Mouse (Mus musculus): ENCODE data around the gene Fut8. TPM values are rescaled to one million over a fixed set of nuclear protein-coding genes. Genes with fewer than 3 reads are reported as not detected.

The Fut8 gene
- total RNA-seq, 2 experiments from 2014 or later: 75.6 to 76.8 TPM

GRCm38 (mm10) chr12:77466178-77466577 lies 228.3 kb downstream of the Fut8 start:
- no peak for DNase-seq (ENCODE audit: low spot score in 2 of 2)
- intact Hi-C loops (cut with DNase I): no loop called here

- intact Hi-C loops (cut with DNase I): no loop called here
These were observed 242.0 kb downstream of the Fut8 start for GRCm38 (mm10) chr12:77479931-77480330.

GRCm38 (mm10) chr12:77481153-77481552 lies 243.2 kb downstream of the Fut8 start:
- no peak for DNase-seq (ENCODE audit: low spot score in 2 of 2)
- intact Hi-C loops (cut with DNase I): no loop called here

More at GRCm38 (mm10) chr12:77479931-77480330, 242.0 kb downstream of the Fut8 start:
- no peak for DNase-seq (ENCODE audit: low spot score in 2 of 2)

- intact Hi-C loops (cut with DNase I): no loop called here
- DNase-seq (ENCODE audit: low spot score in 2 of 2): no peak
These were observed 243.9 kb downstream of the Fut8 start for GRCm38 (mm10) chr12:77481799-77482198.

GRCm38 (mm10) chr12:77483180-77483855 lies 245.4 kb downstream of the Fut8 start:
- intact Hi-C loops (cut with DNase I): no loop called here
- no peak for DNase-seq (ENCODE audit: low spot score in 2 of 2)

- intact Hi-C loops (cut with DNase I): no loop called here
- no peak for DNase-seq (ENCODE audit: low spot score in 2 of 2)
These were observed 246.8 kb downstream of the Fut8 start for GRCm38 (mm10) chr12:77484761-77485160.

- intact Hi-C loops (cut with DNase I): no loop called here
- DNase-seq (ENCODE audit: low spot score in 2 of 2): no peak
These were observed 253.6 kb downstream of the Fut8 start for GRCm38 (mm10) chr12:77491478-77491877.

- DNase-seq (ENCODE audit: low spot score in 2 of 2): no peak
- intact Hi-C loops (cut with DNase I): no loop called here
These were observed 257.9 kb downstream of the Fut8 start for GRCm38 (mm10) chr12:77495781-77496180.

GRCm38 (mm10) chr12:77498153-77498552 lies 260.2 kb downstream of the Fut8 start:
- intact Hi-C loops (cut with DNase I): no loop called here
- no peak for DNase-seq (ENCODE audit: low spot score in 2 of 2)

GRCm38 (mm10) chr12:77500439-77501055 lies 262.6 kb downstream of the Fut8 start:
- intact Hi-C loops (cut with DNase I): no loop called here
- DNase-seq (ENCODE audit: low spot score in 2 of 2): no peak

GRCm38 (mm10) chr12:77501466-77502240 lies 263.7 kb downstream of the Fut8 start:
- peak in 1 of 2 experiments; percentile 1 for DNase-seq (ENCODE audit: low spot score in 2 of 2)
- intact Hi-C loops (cut with DNase I): no loop called here

- peak in 1 of 2 experiments; percentile 0 for DNase-seq (ENCODE audit: low spot score in 2 of 2)
- intact Hi-C loops (cut with DNase I): no loop called here
These were observed 264.3 kb downstream of the Fut8 start for GRCm38 (mm10) chr12:77502243-77502642.

- DNase-seq (ENCODE audit: low spot score in 2 of 2): no peak
- intact Hi-C loops (cut with DNase I): no loop called here
These were observed 267.5 kb downstream of the Fut8 start for GRCm38 (mm10) chr12:77505431-77505830.

GRCm38 (mm10) chr12:77507770-77508169 lies 269.8 kb downstream of the Fut8 start:
- intact Hi-C loops (cut with DNase I): no loop called here
- DNase-seq (ENCODE audit: low spot score in 2 of 2): no peak

- DNase-seq (ENCODE audit: low spot score in 2 of 2): no peak
- intact Hi-C loops (cut with DNase I): no loop called here
These were observed 272.8 kb downstream of the Fut8 start for GRCm38 (mm10) chr12:77510758-77511157.

GRCm38 (mm10) chr12:77511206-77511605 lies 273.3 kb downstream of the Fut8 start:
- DNase-seq (ENCODE audit: low spot score in 2 of 2): no peak
- intact Hi-C loops (cut with DNase I): no loop called here

GRCm38 (mm10) chr12:77511631-77512030 lies 273.7 kb downstream of the Fut8 start:
- no peak for DNase-seq (ENCODE audit: low spot score in 2 of 2)
- intact Hi-C loops (cut with DNase I): no loop called here

GRCm38 (mm10) chr12:77516805-77517204 lies 278.9 kb downstream of the Fut8 start:
- no peak for DNase-seq (ENCODE audit: low spot score in 2 of 2)
- intact Hi-C loops (cut with DNase I): no loop called here

- intact Hi-C loops (cut with DNase I): no loop called here
- DNase-seq (ENCODE audit: low spot score in 2 of 2): no peak
These were observed 279.8 kb downstream of the Fut8 start for GRCm38 (mm10) chr12:77517691-77518090.

- DNase-seq (ENCODE audit: low spot score in 2 of 2): no peak
- intact Hi-C loops (cut with DNase I): no loop called here
These were observed 281.7 kb downstream of the Fut8 start for GRCm38 (mm10) chr12:77519534-77520102.
